Mouse (Mus musculus) adrenal gland, adult 18-20 months (tissue): Measurements from ENCODE around the gene Cxcl9. TPM values are rescaled to one million over a fixed set of nuclear protein-coding genes. Genes with fewer than 3 reads are reported as not detected.
A peak's percentile ranks its signal among the peaks of the same experiment; 100 is the strongest.

ENCODE experiments used
- DNase-seq, 2 experiments: peaks; one replicate each; pipeline ENCODE4 v3.0.0; 2021 to 2022; ENCODE audit warnings: low spot score in 2 of 2
- total RNA-seq, 2 experiments: library from RNA; stranded (reverse); gene quantifications; 1 replicate in 1 of 2; 2 replicates in 1 of 2; pipeline ENCODE4 v1.2.3; 2021

Cxcl9 gene
- total RNA-seq, 2 experiments from 2014 or later: 1.3 to 3.4 TPM

- DNase-seq: no peak
Measured at GRCm38 (mm10) chr5:92283107-92283506, 44.8 kb downstream of the Cxcl9 start.

- DNase-seq: peak in 1 of 2 experiments; percentile 33
Measured at GRCm38 (mm10) chr5:92282571-92282970, 45.3 kb downstream of the Cxcl9 start.

DNA sequence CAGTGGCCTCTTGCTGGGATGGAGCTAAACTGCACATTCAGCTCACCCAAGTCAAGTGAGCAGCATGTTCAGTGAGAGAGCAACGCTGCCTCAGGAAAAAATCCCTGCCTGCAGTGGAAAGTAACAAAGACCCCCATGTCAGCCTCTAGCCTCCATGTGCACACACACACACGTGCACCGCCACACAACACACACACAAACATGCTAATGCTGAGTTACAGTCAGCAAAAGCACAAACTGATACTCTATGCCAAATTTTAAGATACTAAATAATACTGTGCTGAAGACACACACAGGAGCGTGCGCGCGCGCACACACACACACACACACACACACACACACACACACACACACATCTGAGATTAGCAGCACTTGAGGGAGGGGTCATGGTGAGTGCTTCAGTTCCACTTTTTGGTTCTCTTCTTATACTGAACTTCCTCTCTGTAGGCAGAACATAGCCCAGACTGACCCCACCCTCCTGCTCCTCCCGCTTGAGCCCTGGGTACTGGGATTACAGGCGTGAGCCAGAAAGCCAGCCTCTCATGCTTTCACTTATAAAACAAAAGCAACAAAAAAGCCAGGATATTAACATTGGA, 48.8 kb downstream of the Cxcl9 start:
- no peak for DNase-seq

DNA sequence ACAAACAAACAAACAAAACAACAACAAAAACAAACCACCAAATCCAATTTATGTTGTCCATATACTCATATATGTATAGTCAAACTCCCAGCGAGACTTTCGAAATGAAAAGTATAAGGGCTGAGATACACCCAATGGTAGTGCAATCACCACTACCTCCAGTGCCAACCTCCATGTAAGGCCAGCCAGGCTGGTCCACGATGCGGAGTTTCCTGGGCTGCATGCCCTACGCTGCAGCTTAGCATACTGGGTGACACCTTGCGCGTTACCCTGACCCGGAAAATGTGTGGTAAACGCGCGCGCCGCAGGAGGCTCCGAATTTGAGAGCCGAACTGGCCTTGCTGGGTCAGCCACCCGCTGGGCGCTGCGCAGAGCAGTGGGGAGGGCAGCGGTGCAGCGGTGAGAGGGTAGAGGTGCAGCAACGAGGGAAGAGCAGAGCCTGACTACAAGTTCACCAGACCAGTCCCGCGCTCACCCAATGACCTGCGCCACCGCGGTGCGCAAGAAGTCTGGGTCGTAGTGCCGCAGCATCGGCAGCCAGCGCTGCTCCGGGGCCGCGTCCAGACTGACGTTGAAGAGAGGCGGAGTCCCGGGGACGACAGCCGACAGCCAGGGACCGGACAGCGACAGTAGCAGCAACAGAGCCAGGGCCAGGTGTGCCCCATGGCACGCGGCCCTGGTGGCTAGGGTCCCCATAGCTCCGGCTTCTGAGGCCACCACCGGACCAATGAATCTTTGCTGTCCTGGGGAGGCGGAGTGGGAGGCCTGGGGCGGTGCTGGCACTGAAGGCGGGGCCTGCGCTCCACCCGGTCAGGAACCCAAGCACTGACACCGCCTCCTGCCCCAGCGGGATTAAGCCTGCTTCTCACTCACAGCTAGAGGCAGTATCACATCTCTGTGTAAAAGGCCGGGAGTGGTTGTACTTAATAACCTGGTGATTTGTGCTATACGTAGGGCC, 50.2 kb downstream of the Cxcl9 start, which contains the start of gene Naaa:
Gene Naaa (minus strand): TSS at position 734 of the 958 bp plus-strand sequence.
- peak; percentile 78 to 82 for DNase-seq

Other genes with a start within 250 kb of the Cxcl9 start
- 100 to 1,000 TPM; 117 to 135 TPM for gene G3bp2, start 244.4 kb downstream of the Cxcl9 start, total RNA-seq
- gene Uso1, start 190.1 kb downstream of the Cxcl9 start, total RNA-seq: 10 to 100 TPM; 81.8 to 98.8 TPM
- gene U90926, start 112.7 kb downstream of the Cxcl9 start, total RNA-seq: not detected
- gene Ppef2, start 71.8 kb downstream of the Cxcl9 start, total RNA-seq: not detected
- 10 to 100 TPM; 19.0 to 28.7 TPM for gene Naaa, start 49.9 kb downstream of the Cxcl9 start, total RNA-seq
- gene Sdad1, start 17.6 kb downstream of the Cxcl9 start, total RNA-seq: 10 to 100 TPM; 27.9 to 28.3 TPM
- 10 to 100 TPM; 48.5 to 78.3 TPM for gene Art3, start 3.7 kb upstream of the Cxcl9 start, total RNA-seq
- under 1 TPM; 0.43 to 0.61 TPM for gene Cxcl10, start 20.8 kb upstream of the Cxcl9 start, total RNA-seq
- gene Nup54, start 107.1 kb upstream of the Cxcl9 start, total RNA-seq: 10 to 100 TPM; 28.6 to 33.6 TPM
- gene Scarb2, start 178.8 kb upstream of the Cxcl9 start, total RNA-seq: 10 to 100 TPM; 67.1 to 70.2 TPM
- not detected for gene Fam47e, start 227.0 kb upstream of the Cxcl9 start, total RNA-seq